Mouse (Mus musculus) mouse embryonic stem cell (cell line): ENCODE results near the gene Cpsf6.

ENCODE experiments used
- in situ Hi-C, 2 experiments: fragments of 300-500 bp; cut with MboI; formaldehyde crosslinking; loops; 1 replicate in 1 of 2; 3 replicates in 1 of 2; pipeline ENCODE4 v1.14.3; 2019 to 2020; ENCODE audit warnings: low sequenced_read_pairs in 2 of 2, low pct_unique_long_range_greater_than_20kb in 1 of 2, mixed read lengths in 1 of 2; ENCODE audit not compliant: unreplicated experiment in 1 of 2

Cpsf6 gene

GRCm38 (mm10) chr10:117376580-117377189 is 3.1 kb downstream of the Cpsf6 start:
- in situ Hi-C loops: no loop called here

GRCm38 (mm10) chr10:117375841-117376579 is 3.8 kb downstream of the Cpsf6 start:
- in situ Hi-C loops: no loop called here

GRCm38 (mm10) chr10:117375163-117375562 is 4.7 kb downstream of the Cpsf6 start:
- in situ Hi-C loops: no loop called here

GRCm38 (mm10) chr10:117363106-117363505 is 16.7 kb downstream of the Cpsf6 start:
- in situ Hi-C loops: loop anchor here in 1 of 2 experiments (10.0 kb wide), 1 partner anchor 72 kb away; no protein-coding TSS in a partner anchor

- in situ Hi-C loops: no loop called here
Observed at GRCm38 (mm10) chr10:117358891-117359290, 20.9 kb downstream of the Cpsf6 start.

GRCm38 (mm10) chr10:117343000-117343399 is 36.8 kb downstream of the Cpsf6 start:
- in situ Hi-C loops: no loop called here

- in situ Hi-C loops: no loop called here
Observed at GRCm38 (mm10) chr10:117342406-117342805, 37.4 kb downstream of the Cpsf6 start.

- in situ Hi-C loops: no loop called here
Observed at GRCm38 (mm10) chr10:117341029-117341428, 38.8 kb downstream of the Cpsf6 start.

- in situ Hi-C loops: no loop called here
Observed at GRCm38 (mm10) chr10:117339241-117339640, 40.6 kb downstream of the Cpsf6 start.

- in situ Hi-C loops: no loop called here
Observed at GRCm38 (mm10) chr10:117337946-117338345, 41.9 kb downstream of the Cpsf6 start.

GRCm38 (mm10) chr10:117335649-117336048 is 44.2 kb downstream of the Cpsf6 start:
- in situ Hi-C loops: no loop called here

GRCm38 (mm10) chr10:117330521-117330920 is 49.3 kb downstream of the Cpsf6 start:
- in situ Hi-C loops: no loop called here

GRCm38 (mm10) chr10:117323782-117324181 is 56.0 kb downstream of the Cpsf6 start:
- in situ Hi-C loops: no loop called here

- in situ Hi-C loops: no loop called here
Observed at GRCm38 (mm10) chr10:117322630-117323029, 57.2 kb downstream of the Cpsf6 start.

- in situ Hi-C loops: no loop called here
Observed at GRCm38 (mm10) chr10:117320571-117320981, 59.2 kb downstream of the Cpsf6 start.

- in situ Hi-C loops: no loop called here
Observed at GRCm38 (mm10) chr10:117316391-117316790, 63.4 kb downstream of the Cpsf6 start.

- in situ Hi-C loops: no loop called here
Observed at GRCm38 (mm10) chr10:117313133-117313532, 66.7 kb downstream of the Cpsf6 start.

GRCm38 (mm10) chr10:117312168-117312567 is 67.6 kb downstream of the Cpsf6 start:
- in situ Hi-C loops: no loop called here

- in situ Hi-C loops: no loop called here
Observed at GRCm38 (mm10) chr10:117304371-117304770, 75.4 kb downstream of the Cpsf6 start.

- in situ Hi-C loops: no loop called here
Observed at GRCm38 (mm10) chr10:117301688-117302087, 78.1 kb downstream of the Cpsf6 start.
